Mouse (Mus musculus): ENCODE results near the gene Ankrd9. TPM values are rescaled to one million over a fixed set of nuclear protein-coding genes. Genes with fewer than 3 reads are reported as not detected.
A peak's percentile ranks its signal among the peaks of the same experiment; 100 is the strongest.

The Ankrd9 gene
- total RNA-seq (2012; rRNA removed) (17.8 and 26.0 TPM in 2 replicates), polyA plus RNA-seq (2012; ENCODE audit: insufficient read depth in 1 of 2, insufficient read length in 2 of 2, low read depth in 1 of 2, low replicate concordance in 2 of 2, missing spikeins in 1 of 2) (10 to 100 TPM in 1 of 2 experiments, not detected in 1; 13.8 TPM)

DNA sequence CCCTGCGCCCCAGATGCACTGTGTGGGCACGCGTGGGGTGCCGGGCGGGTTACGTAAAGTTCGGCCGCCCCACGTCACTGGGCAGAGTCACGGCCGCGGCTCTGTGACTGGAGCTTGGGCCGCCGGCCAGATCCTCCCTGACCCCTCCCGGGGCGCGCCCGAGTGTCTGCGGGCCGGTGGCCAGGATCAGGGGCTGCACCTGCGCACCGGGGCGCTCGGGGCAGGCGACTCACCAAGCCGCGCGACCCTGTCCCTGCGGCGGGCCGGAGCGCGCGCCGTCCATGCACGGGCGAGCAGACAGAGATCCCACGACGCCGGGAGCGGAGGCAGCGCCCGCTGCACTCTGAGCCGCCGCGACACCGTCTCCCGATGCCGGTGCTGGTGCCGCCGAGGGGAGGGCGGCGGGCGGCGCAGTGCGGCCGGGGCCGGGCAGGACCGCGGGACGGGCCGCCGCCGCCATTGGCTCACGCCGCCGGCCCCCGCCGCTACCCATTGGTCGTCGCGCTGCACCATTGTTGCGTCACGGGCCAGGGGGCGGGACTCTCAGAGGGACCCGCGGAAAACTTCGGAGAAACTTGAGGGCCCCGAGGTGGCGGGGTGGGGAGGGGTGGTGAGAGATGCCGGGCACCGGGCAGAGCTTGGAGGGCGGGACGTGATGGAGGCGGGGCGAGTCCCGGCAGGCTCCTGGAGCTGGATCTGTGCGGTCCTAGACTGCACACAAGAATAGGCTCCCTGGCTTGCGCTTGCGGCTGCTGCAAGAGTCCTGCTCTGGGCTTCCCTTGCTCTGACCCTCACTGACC, at the start of gene Ankrd9:
TSS of gene Ankrd9 (minus strand) at position 434 of the 800 bp plus-strand sequence.
- H3K27ac ChIP-seq (ENCODE audit: control insufficient read depth, low read depth, low read length): peak within 1 kb of the TSS; percentile 53
- H3K4me1 ChIP-seq (ENCODE audit: control insufficient read depth in 1 of 2, insufficient read depth in 2 of 2, low read length in 2 of 2): peaks cover 19 to 39% of the 10 kb centered on the region in 2 experiments
- H3K79me2 ChIP-seq (ENCODE audit: control insufficient read depth, insufficient read depth, low read length, poor library complexity): peaks cover 12% of the 10 kb centered on the region
- peak within 1 kb of the TSS; percentile 89 to 94 for H3K4me3 ChIP-seq (ENCODE audit: control insufficient read depth in 1 of 2, insufficient read depth in 1 of 2, low read depth in 2 of 2, low read length in 2 of 2)
- peak within 1 kb of the TSS; percentile 92 for H3K9ac ChIP-seq (ENCODE audit: control insufficient read depth, low read depth, low read length, poor library complexity, severe bottlenecking)
- H3K27me3 ChIP-seq (ENCODE audit: control insufficient read depth in 1 of 2, insufficient read depth in 2 of 2, low read length in 2 of 2): no peaks in the 10 kb centered on the region
- H3K36me3 ChIP-seq (ENCODE audit: control insufficient read depth in 1 of 2, insufficient read depth in 2 of 2, low read length in 2 of 2): peaks cover 0 to 22% of the 10 kb centered on the region in 2 experiments; a peak in 2 of 4 replicates
- no peaks in the 10 kb centered on the region for H3K9me3 ChIP-seq (replicated peaks; ENCODE audit: insufficient read depth, low read length)
- DNase-seq (ENCODE audit: low read depth, low spot score): peak; percentile 95
- 0 out of 2 replicates have a peak, but pooled peaks have one; percentile 9 for TF ChIP-seq UBTF (IDR thresholded peaks at IDR 0.05; ENCODE audit: borderline replicate concordance, insufficient read depth, low read depth, low read length)
- no peak for TF ChIP-seq TBP (IDR thresholded peaks at IDR 0.05; ENCODE audit: low read depth, low read length)
- no peak for TF ChIP-seq MYB (IDR thresholded peaks at IDR 0.05; ENCODE audit: low read depth, low read length)
- peak; percentile 62; the same call in 1 of the 2 replicates for TF ChIP-seq POLR2AphosphoS2 (IDR thresholded peaks at IDR 0.05; ENCODE audit: low read length)
- TF ChIP-seq MYC (IDR thresholded peaks at IDR 0.05; ENCODE audit: low read depth, low read length): no peak
- no peak for TF ChIP-seq EP300 (IDR thresholded peaks at IDR 0.05; ENCODE audit: low read depth in 1 of 2, low read length in 2 of 2)
- peak; percentile 47; the same call in 1 of the 2 replicates for TF ChIP-seq MAZ (IDR thresholded peaks at IDR 0.05; ENCODE audit: low read depth, low read length)
- no peak for TF ChIP-seq SMC3 (IDR thresholded peaks at IDR 0.05; ENCODE audit: low read depth, low read length)
- no peak for TF ChIP-seq GABPA (IDR thresholded peaks at IDR 0.05; ENCODE audit: low read depth, low read length)
- TF ChIP-seq GATA1 (IDR thresholded peaks at IDR 0.05; ENCODE audit: low read depth, low read length): no peak
- no peak for TF ChIP-seq ZNF384 (IDR thresholded peaks at IDR 0.05; ENCODE audit: low read depth, low read length)
- TF ChIP-seq JUND (IDR thresholded peaks at IDR 0.05; ENCODE audit: low read depth, low read length): no peak
- no peak for TF ChIP-seq MEF2A (IDR thresholded peaks at IDR 0.05; ENCODE audit: extremely low read depth, insufficient replicate concordance, low read depth, low read length, poor library complexity, severe bottlenecking)
- TF ChIP-seq TCF12 (IDR thresholded peaks at IDR 0.05; ENCODE audit: low read depth, low read length): no peak
- no peak for TF ChIP-seq RAD21 (IDR thresholded peaks at IDR 0.05; ENCODE audit: low read depth, low read length)
- TF ChIP-seq SIN3A (IDR thresholded peaks at IDR 0.05; ENCODE audit: low read length): no peak; the same call in 1 of the 2 replicates
- TF ChIP-seq KAT2A (conservative IDR thresholded peaks at IDR 0.05; ENCODE audit: low read depth, low read length): no peak
- peak; percentile 55 for TF ChIP-seq NELFE (IDR thresholded peaks at IDR 0.05; ENCODE audit: low read depth, low read length)
- peak; percentile 60 for TF ChIP-seq NRF1 (IDR thresholded peaks at IDR 0.05; ENCODE audit: insufficient read depth, low read depth, low read length, poor library complexity, severe bottlenecking)
- TF ChIP-seq CTCF (IDR thresholded peaks at IDR 0.05 in 2 of 3, conservative IDR thresholded peaks at IDR 0.05 in 1 of 3; ENCODE audit: control insufficient read depth in 1 of 3, insufficient read depth in 1 of 3, low read depth in 2 of 3, low read length in 3 of 3, poor library complexity in 1 of 3, severe bottlenecking in 1 of 3): no peak
- TF ChIP-seq BHLHE40 (IDR thresholded peaks at IDR 0.05; ENCODE audit: borderline replicate concordance, low read depth, low read length): no peak
- TF ChIP-seq ZKSCAN1 (IDR thresholded peaks at IDR 0.05; ENCODE audit: low read depth, low read length): no peak
- TF ChIP-seq MAX (IDR thresholded peaks at IDR 0.05; ENCODE audit: low read length): peak; percentile 47
- TF ChIP-seq POLR2A (IDR thresholded peaks at IDR 0.05; ENCODE audit: control insufficient read depth in 1 of 2, insufficient read depth in 1 of 2, low read depth in 1 of 2, low read length in 2 of 2, poor library complexity in 1 of 2): peak; percentile 73 to 89
- TF ChIP-seq ZMIZ1 (IDR thresholded peaks at IDR 0.05; ENCODE audit: low read depth, low read length): peak; percentile 36; the same call in 1 of the 2 replicates
- TF ChIP-seq ETS1 (IDR thresholded peaks at IDR 0.05; ENCODE audit: low read depth, low read length): no peak
- TF ChIP-seq MXI1 (IDR thresholded peaks at IDR 0.05; ENCODE audit: low read depth, low read length): no peak; the same call in 1 of the 2 replicates
- TF ChIP-seq MAFK (IDR thresholded peaks at IDR 0.05; ENCODE audit: borderline replicate concordance, low read depth, low read length): no peak
- no peak for TF ChIP-seq ELF1 (IDR thresholded peaks at IDR 0.05; ENCODE audit: low read depth, low read length)
- TF ChIP-seq USF1 (IDR thresholded peaks at IDR 0.05; ENCODE audit: low read depth, low read length): no peak
- no peak for TF ChIP-seq USF2 (IDR thresholded peaks at IDR 0.05; ENCODE audit: borderline replicate concordance in 1 of 2, insufficient read depth in 1 of 2, low read depth in 1 of 2, low read length in 2 of 2)
- no peak for TF ChIP-seq CHD2 (IDR thresholded peaks at IDR 0.05; ENCODE audit: low read length)
- TF ChIP-seq ZC3H11A (IDR thresholded peaks at IDR 0.05; ENCODE audit: low read depth, low read length): no peak
- no peak for TF ChIP-seq HCFC1 (IDR thresholded peaks at IDR 0.05; ENCODE audit: low read depth, low read length)
- no peak for TF ChIP-seq E2F4 (IDR thresholded peaks at IDR 0.05; ENCODE audit: borderline replicate concordance, low read depth, low read length)
